Mouse (Mus musculus): ENCODE measurements around the gene Psme1.

DNA sequence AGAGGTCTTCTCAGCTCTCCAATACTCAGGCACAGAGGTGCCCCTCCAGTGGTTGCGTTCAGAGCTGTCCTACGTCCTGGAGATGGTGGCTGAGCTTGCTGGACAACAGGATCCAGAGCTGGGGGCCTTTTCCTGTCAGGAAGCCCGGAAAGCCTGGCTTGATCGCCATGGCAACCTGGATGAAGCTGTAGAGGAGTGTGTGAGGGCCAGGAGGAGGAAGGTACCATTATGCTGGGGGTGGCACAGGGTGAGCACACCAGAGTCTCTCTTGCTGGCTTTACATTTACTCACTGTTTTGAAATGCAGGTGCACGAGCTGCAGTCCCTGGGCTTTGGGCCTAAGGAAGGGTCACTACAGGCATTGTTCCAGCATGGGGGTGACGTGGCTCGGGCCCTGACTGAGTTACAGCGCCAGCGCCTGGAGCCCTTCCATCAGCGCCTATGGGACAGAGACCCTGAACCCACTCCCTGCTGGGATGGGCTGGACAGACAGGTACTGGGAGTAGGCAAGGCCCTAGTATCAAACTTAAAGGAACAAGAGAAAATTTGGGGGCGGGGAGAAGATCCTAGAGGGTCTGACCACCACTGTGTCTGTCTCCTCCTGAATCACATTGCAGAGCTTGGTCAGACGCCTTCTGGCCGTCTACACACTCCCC, 18.2 kb downstream of the Psme1 start:
- TF ChIP-seq CTCF (IDR thresholded peaks at IDR 0.05; ENCODE audit: low read depth) (no peak), EP300 (IDR thresholded peaks at IDR 0.05; ENCODE audit: low read depth) (no peak)
